Mouse (Mus musculus) bone marrow macrophage, adult 2 months (primary cell): ENCODE measurements at regions not wholly inside any gene's neighbourhood (a gene's known extent, or its start where the extent isn't known, plus 50 kb on each side); places are given as distances from the start of the nearest gene placed in this dataset.

ENCODE experiments used
- CTCF ChIP-seq: IDR thresholded peaks from 2 replicates; pipeline ENCODE4 v1.5.1; 2012; ENCODE audit warnings: low read depth, mild to moderate bottlenecking, low read length, moderate library complexity
- POLR2A ChIP-seq: IDR thresholded peaks from 2 replicates; pipeline ENCODE4 v1.6.1; 2012; ENCODE audit warnings: mild to moderate bottlenecking, low read depth, low read length, borderline replicate concordance

- TF ChIP-seq POLR2A (no peak), CTCF (no peak)
Observed at GRCm38 (mm10) chr2:103200313-103200712, 102.8 kb downstream of the Ehf start.
